Mouse (Mus musculus): ENCODE results near the gene Gm12216.

The Gm12216 gene

GRCm38 (mm10) chr11:53735682-53736245 lies 123.3 kb downstream of the Gm12216 start:
- DNase-seq: peak; percentile 62 to 67

DNA sequence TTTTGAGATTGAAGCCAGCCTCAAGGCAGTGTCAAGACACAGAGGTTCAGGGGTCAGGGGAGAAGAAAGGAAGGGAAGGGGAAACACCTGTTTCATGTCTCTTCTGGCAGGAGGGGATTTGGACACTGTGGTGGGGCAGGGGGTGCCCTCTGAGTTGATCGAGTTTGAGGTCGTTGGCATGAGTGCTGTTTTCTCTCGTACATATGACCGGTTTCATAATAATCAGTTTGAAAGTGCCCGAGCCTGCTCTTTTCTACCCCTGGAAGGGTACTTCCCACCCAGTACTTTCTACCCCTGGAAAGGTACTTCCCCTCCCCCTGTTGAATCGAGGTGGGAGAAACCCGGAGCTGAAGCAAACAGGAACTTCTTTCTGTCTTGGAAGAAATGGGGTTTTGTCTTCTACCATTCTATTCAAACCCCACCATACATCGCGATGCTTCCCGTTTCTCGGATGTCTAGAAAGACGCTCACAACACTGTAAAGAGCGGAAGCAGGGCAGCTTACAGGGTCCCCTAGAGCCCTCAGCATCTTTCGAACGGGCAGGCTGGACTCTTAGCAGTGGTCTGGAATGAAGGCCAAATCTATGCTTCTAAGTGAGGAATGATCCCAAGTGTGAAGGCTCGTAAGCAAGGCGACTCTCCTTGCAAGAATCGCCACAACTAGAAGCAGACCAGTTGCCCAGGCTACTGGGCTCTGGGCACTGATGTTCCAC lies 123.9 kb downstream of the Gm12216 start:
- peak in 1 of 2 experiments; percentile 3 for DNase-seq

GRCm38 (mm10) chr11:53734431-53734830 lies 124.6 kb downstream of the Gm12216 start:
- no peak for DNase-seq

- no peak for DNase-seq
Observed at GRCm38 (mm10) chr11:53733824-53734223, 125.2 kb downstream of the Gm12216 start.

Measured in cerebellum, postnatal 36 days (tissue).